9 mouse cellular contexts compared by ENCODE assay signal in genomic region chr3:116967967-116968366, GRCm38 (mm10). TPM values are rescaled to one million over a fixed set of nuclear protein-coding genes. Genes with fewer than 3 reads are reported as not detected.
A peak's percentile ranks its signal among the peaks of the same experiment; 100 is the strongest.
DNase-seq lines count a peak whose midpoint lies in the region; ATAC-seq and TF ChIP-seq lines count a peak whose summit lies in the region.
"Had no signal": no experiment of that assay in that cellular context is flagged by ENCODE, and none has a peak within 500 bp of the region (broad histone marks: within the 10 kb centered on the region; RNA-seq: fewer than 3 reads in every experiment).

4930455H04Rik (plus strand) TSS chr3:116968267.

- H3K4me2 ChIP-seq in liver, embryonic 14.5 days (ENCODE audit: low read depth): peak within 1 kb of the TSS; percentile 44

- 23% methylated on average over 4 of the region's 4 CpGs for WGBS in heart, adult 2 months
- WGBS in liver, embryonic 14.5 days (ENCODE audit: insufficient replicate concordance): 47% methylated on average over 4 of the region's 4 CpGs

- peaks cover 12% of the 10 kb centered on the region for H3K36me3 ChIP-seq in heart, adult 2 months (ENCODE audit: control insufficient read depth, insufficient read depth, low read length)
- no peaks in the 10 kb centered on the region for H3K36me3 ChIP-seq in testis, adult 2 months (ENCODE audit: control insufficient read depth, insufficient read depth, low read length)
- H3K36me3 ChIP-seq in liver, embryonic 14.5 days (replicated peaks; ENCODE audit: control insufficient read depth, insufficient read depth, low read depth): no peaks in the 10 kb centered on the region

- H3K4me3 ChIP-seq in heart, adult 2 months: peak within 1 kb of the TSS; percentile 64
- H3K4me3 ChIP-seq in testis, adult 2 months (ENCODE audit: control insufficient read depth, low read depth, low read length): peak within 1 kb of the TSS; percentile 8
- peak within 1 kb of the TSS; percentile 26 to 35 for H3K4me3 ChIP-seq in liver, embryonic 14.5 days (ENCODE audit: insufficient read depth in 1 of 2, low read depth in 2 of 2, low read length in 2 of 2)

- H3K79me2 ChIP-seq in heart, adult 2 months (replicated peaks; ENCODE audit: control insufficient read depth, insufficient read depth, low read length): no peaks in the 10 kb centered on the region

- peak within 1 kb of the TSS; percentile 87 for H3K9ac ChIP-seq in heart, adult 2 months (ENCODE audit: low read depth, low read length)
- 0 out of 2 replicates have a peak within 1 kb of the TSS, but pooled peaks have one; percentile 9 for H3K9ac ChIP-seq in liver, embryonic 14.5 days (replicated peaks)

- no peak for TF ChIP-seq EP300 in heart, adult 2 months (IDR thresholded peaks at IDR 0.05; ENCODE audit: insufficient read depth, low read depth, low read length)
- no peak for TF ChIP-seq EP300 in liver, embryonic 14.5 days (IDR thresholded peaks at IDR 0.05; ENCODE audit: low read depth)

- no peaks in the 10 kb centered on the region for H3K27me3 ChIP-seq in heart, adult 2 months (ENCODE audit: control insufficient read depth, insufficient read depth, low read length)
- H3K27me3 ChIP-seq in testis, adult 2 months (ENCODE audit: control insufficient read depth, insufficient read depth, low read length): no peaks in the 10 kb centered on the region
- H3K27me3 ChIP-seq in liver, embryonic 14.5 days (ENCODE audit: control insufficient read depth, insufficient read depth, low read length): no peaks in the 10 kb centered on the region

- no peaks in the 10 kb centered on the region for H3K9me3 ChIP-seq in liver, embryonic 14.5 days (ENCODE audit: control insufficient read depth, low read length)

- TF ChIP-seq POLR2A in heart, adult 2 months (IDR thresholded peaks at IDR 0.05; ENCODE audit: insufficient read depth, low read depth, low read length): no peak
- no peak for TF ChIP-seq POLR2A in testis, adult 2 months (IDR thresholded peaks at IDR 0.05; ENCODE audit: control insufficient read depth, low read depth, low read length)

- no peak for DNase-seq in heart, adult 2 months
- no peak for DNase-seq in heart, postnatal 10 days
- no peak for DNase-seq in testis, postnatal 10 days (ENCODE audit: low spot score)
- DNase-seq in liver, embryonic 14.5 days (ENCODE audit: low read depth in 3 of 3, low spot score in 3 of 3): no peak
- no peak for DNase-seq in MN1 (ENCODE audit: low spot score)
- DNase-seq in embryo, embryonic 10.5 days (ENCODE audit: low spot score): no peak
- DNase-seq in spleen, postnatal 14 days (ENCODE audit: low spot score in 2 of 2): no peak

- peak within 1 kb of the TSS; percentile 94 for H3K27ac ChIP-seq in heart, adult 2 months
- H3K27ac ChIP-seq in testis, adult 2 months (ENCODE audit: control insufficient read depth, insufficient read depth, low read depth, low read length): no peak within 1 kb of the TSS
- no peak within 1 kb of the TSS for H3K27ac ChIP-seq in liver, embryonic 14.5 days

- no peak for ATAC-seq in liver, embryonic 14.5 days (ENCODE audit: insufficient read depth)

- H3K4me1 ChIP-seq in heart, adult 2 months (ENCODE audit: control insufficient read depth, insufficient read depth, low read length): peaks cover 10% of the 10 kb centered on the region
- H3K4me1 ChIP-seq in testis, adult 2 months (ENCODE audit: control insufficient read depth, insufficient read depth, low read length): peaks cover 5% of the 10 kb centered on the region
- H3K4me1 ChIP-seq in liver, embryonic 14.5 days (replicated peaks; ENCODE audit: control insufficient read depth in 2 of 2, insufficient read depth in 2 of 2, low read length in 1 of 2): no peaks in the 10 kb centered on the region

- TF ChIP-seq CTCF in heart, adult 2 months (IDR thresholded peaks at IDR 0.05): no peak
- no peak for TF ChIP-seq CTCF in testis, adult 2 months (IDR thresholded peaks at IDR 0.05; ENCODE audit: control insufficient read depth, insufficient read depth, insufficient replicate concordance, low read depth, low read length)
- no peak for TF ChIP-seq CTCF in liver, embryonic 14.5 days (IDR thresholded peaks at IDR 0.05; ENCODE audit: low read depth)

- intact Hi-C loops in heart, adult 2 months (cut with DNase I): loop anchor here (2.0 to 5.0 kb wide), 5 partner anchors 15 to 154 kb away; no protein-coding TSS in a partner anchor
- intact Hi-C loops in heart, postnatal 10 days (cut with DNase I): loop anchor here (2.0 to 5.0 kb wide), 6 partner anchors 15 to 469 kb away; no protein-coding TSS in a partner anchor

RNA-seq across cellular contexts. Expression of gene 4930455H04Rik, which starts in this region (rescaled TPM):
- total RNA-seq in heart, adult 2 months (2021): not detected
- 0.16 TPM in 1 of 2 replicates, not detected in the other for polyA plus RNA-seq in heart, adult 2 months (2012; rRNA removed)
- total RNA-seq in heart, postnatal 10 days (2021): under 1 TPM; 0.31 to 0.37 TPM
- 0.41 and 0.54 TPM in 2 replicates for polyA plus RNA-seq in testis, adult 2 months (2012; rRNA removed)
- polyA plus RNA-seq in liver, embryonic 14.5 days (2012; rRNA removed): not detected in 2 replicates
- polyA plus RNA-seq in liver, embryonic 14.5 days (2014; fragmentation: Nextera tagmentation; extraction: Ambion mirVana): not detected in 2 replicates
- total RNA-seq: adrenal gland, adult 8-10 months had no signal

Comparison
In these comparisons a context has a peak if more than half of its experiments do, and no peak if none do; other contexts are left out.
1. H3K4me3 ChIP-seq: peak in every context shown above with its lines; median percentile 64 in heart, adult 2 months; 30 in liver, embryonic 14.5 days; 8 in testis, adult 2 months.